Mouse (Mus musculus): ENCODE data around the gene Kif6.

DNA sequence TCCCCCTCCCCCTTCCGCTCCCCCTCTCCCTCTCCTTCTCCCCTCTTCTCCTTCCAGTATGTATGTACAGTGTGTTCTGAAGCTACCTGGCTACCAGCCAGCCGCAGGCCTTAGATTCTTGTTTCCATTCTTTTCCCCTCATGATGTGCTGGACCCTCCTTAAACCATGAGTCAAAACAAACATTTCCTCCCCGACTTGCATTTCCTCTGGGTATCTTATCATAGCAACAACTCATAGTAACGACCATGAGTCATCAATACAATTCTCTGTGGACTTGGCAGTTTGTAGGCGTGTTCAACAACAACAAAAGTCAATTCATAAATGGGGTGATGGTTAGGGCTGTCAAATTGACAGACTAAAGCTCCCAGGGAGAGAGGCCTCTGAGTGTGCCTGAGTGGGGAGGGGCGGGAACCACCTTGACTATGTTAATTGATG lies 136.0 kb downstream of the Kif6 start:
- TF ChIP-seq CTCF (IDR thresholded peaks at IDR 0.05; ENCODE audit: low read depth) (no peak), EP300 (IDR thresholded peaks at IDR 0.05; ENCODE audit: low read depth) (no peak)
